Mouse (Mus musculus) liver, adult 2 months (tissue): ENCODE results near the gene Pafah1b2. TPM values are rescaled to one million over a fixed set of nuclear protein-coding genes. Genes with fewer than 3 reads are reported as not detected.

Experiments used
- DNase-seq: peaks from one replicate; pipeline ENCODE4 v3.0.0-alpha.2; 2011; ENCODE audit warnings: low read depth, low spot score; ENCODE audit errors: extremely low read depth
- H3K27ac ChIP-seq: fragments of 200-500 bp; replicated peaks from 2 replicates; pipeline ENCODE4 v1.5.1; 2012; ENCODE audit warnings: low read depth, mild to moderate bottlenecking, control low read depth, inconsistent platforms, low read length; ENCODE audit not compliant: insufficient read depth
- H3K27me3 ChIP-seq: fragments of 200-500 bp; 2 replicates; pipeline ENCODE4 v1.6.1; 2012; ENCODE audit warnings: mild to moderate bottlenecking, moderate library complexity, low read length, inconsistent platforms; ENCODE audit not compliant: control insufficient read depth, insufficient read depth
- H3K36me3 ChIP-seq: fragments of 200-500 bp; 2 replicates; pipeline ENCODE4 v1.6.1; 2012; ENCODE audit warnings: low read length, inconsistent platforms; ENCODE audit not compliant: control insufficient read depth, insufficient read depth
- H3K4me1 ChIP-seq: fragments of 200-500 bp; 2 replicates; pipeline ENCODE4 v1.6.1; 2011; ENCODE audit warnings: low read length; ENCODE audit not compliant: control insufficient read depth, insufficient read depth
- H3K4me3 ChIP-seq: fragments of 200-500 bp; 2 replicates; pipeline ENCODE4 v1.5.1; 2011; ENCODE audit warnings: low read depth, mild to moderate bottlenecking, control low read depth, low read length, moderate library complexity; ENCODE audit not compliant: insufficient read depth
- H3K79me2 ChIP-seq: fragments of 200-500 bp; 2 replicates; pipeline ENCODE4 v1.6.1; 2012; ENCODE audit warnings: inconsistent platforms, mild to moderate bottlenecking, low read length, moderate library complexity; ENCODE audit not compliant: control insufficient read depth, insufficient read depth
- H3K9ac ChIP-seq: fragments of 200-500 bp; 2 replicates; pipeline ENCODE4 v1.6.1; 2012; ENCODE audit warnings: low read depth, mild to moderate bottlenecking, control low read depth, inconsistent platforms, low read length
- CTCF ChIP-seq: fragments of 200-500 bp; IDR thresholded peaks from 2 replicates; pipeline ENCODE4 v1.5.1; 2011; ENCODE audit warnings: low read depth, low read length, control low read depth
- POLR2A ChIP-seq: fragments of 200-500 bp; IDR thresholded peaks from 2 replicates; pipeline ENCODE4 v1.6.1; 2011; ENCODE audit warnings: low read length, control low read depth; ENCODE audit not compliant: insufficient read depth; ENCODE audit errors: extremely low read depth
- WGBS: fragments of 180-500 bp; shearing (Covaris S2); methylation state at CpG from one replicate; pipeline ENCODE4 v1.1.7; 2018; 5-methylcytosine and 5-hydroxymethylcytosine counted together
- polyA plus RNA-seq: library from polyadenylated mRNA; depleted of rRNA; stranded (reverse); fragments of >200 nt; gene quantifications from 2 replicates; pipeline ENCODE4 v1.2.3, GENCODE M21; 2012
- total RNA-seq: library from RNA; depleted of rRNA; stranded (reverse); fragments of >200 nt; gene quantifications from 2 replicates; pipeline ENCODE4 v1.2.3, GENCODE M21; 2014

Pafah1b2 gene
- total and polyA plus RNA-seq, 2 experiments: 14.2 to 14.8 TPM

DNA sequence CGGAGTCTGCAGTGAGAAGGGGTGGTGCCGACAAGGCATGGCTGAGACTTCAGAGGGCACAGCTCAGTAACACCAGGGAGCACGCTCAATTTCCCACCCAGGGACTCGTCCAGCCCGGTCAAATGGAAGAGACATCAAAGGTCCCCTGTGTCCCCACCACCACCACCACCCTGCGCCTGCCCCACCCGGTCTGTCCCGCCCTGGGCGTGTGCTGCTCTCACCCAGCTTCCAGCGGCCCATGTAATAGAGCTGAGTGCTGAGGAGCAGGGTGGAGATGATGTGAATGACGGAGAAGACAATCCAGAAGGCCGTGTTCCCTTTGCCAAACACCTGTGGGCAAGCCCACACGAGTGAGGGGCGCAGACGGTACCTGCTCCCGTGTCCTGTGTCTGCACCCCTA, 70.0 kb downstream of the Pafah1b2 start:
- TF ChIP-seq CTCF (no peak), POLR2A (no peak)
- no peak overlapping the region for H3K27ac ChIP-seq

GRCm38 (mm10) chr9:45941329-45941888, 71.1 kb downstream of the Pafah1b2 start:
- H3K79me2 ChIP-seq: no peaks in the 10 kb centered on the region
- no peak overlapping the region for H3K4me3 ChIP-seq
- H3K9ac ChIP-seq: no peak overlapping the region
- WGBS: 90% methylated on average over 18 of the region's 18 CpGs
- H3K4me1 ChIP-seq: peaks cover 8% of the 10 kb centered on the region; the same call in 1 of the 2 replicates
- H3K27ac ChIP-seq: no peak overlapping the region
- H3K27me3 ChIP-seq: no peaks in the 10 kb centered on the region
- no peak for DNase-seq
- no peak for TF ChIP-seq POLR2A
- TF ChIP-seq CTCF: no peak
- H3K36me3 ChIP-seq: peaks cover 24% of the 10 kb centered on the region

More for the DNA sequence above, 70.0 kb downstream of the Pafah1b2 start:
- Histone ChIP-seq H3K36me3 (peaks cover 29% of the 10 kb centered on the region), H3K4me1 (peaks cover 6% of the 10 kb centered on the region; the same call in 1 of the 2 replicates), H3K9ac (no peak overlapping the region), H3K79me2 (no peaks in the 10 kb centered on the region), H3K4me3 (no peak overlapping the region), H3K27me3 (no peaks in the 10 kb centered on the region)
- 97% methylated on average over 16 of the region's 16 CpGs for WGBS
- no peak for DNase-seq

GRCm38 (mm10) chr9:45939794-45940193, 72.7 kb downstream of the Pafah1b2 start:
- 91% methylated on average over 6 of the region's 6 CpGs for WGBS
- H3K4me1 ChIP-seq: peaks cover 8% of the 10 kb centered on the region; the same call in 1 of the 2 replicates

DNA sequence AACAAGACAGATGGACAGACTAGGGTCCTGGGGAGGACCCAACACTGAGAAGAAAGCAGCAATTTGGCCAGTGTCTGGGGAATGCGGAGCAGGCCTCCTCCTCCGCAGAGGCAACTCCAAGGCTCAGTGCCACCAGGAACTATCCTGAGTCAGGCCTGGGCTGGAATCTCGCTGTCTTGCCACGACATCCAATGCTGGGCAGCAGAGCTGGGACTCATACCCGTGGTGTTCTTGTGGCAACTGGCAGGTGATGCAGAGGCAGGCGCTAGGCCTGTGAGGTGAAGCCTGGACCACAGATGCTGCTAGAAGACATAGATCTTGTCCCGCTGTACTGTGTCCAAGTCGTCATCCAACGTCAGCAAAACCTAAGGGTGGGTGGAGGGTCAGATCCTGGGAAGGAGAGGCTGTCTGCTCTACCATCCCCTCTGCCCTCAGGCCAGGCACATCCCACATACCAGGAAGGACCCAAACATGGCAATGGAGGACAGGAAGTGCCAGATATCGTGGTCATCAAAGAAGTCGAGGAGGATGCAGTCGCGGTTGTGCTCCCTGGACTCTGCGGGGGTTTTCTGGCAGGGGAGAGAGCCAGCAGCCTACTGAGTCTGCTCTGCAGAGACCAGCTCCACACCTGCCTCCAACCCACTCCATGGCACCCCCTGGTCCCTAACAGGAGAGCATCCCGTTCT, 73.4 kb downstream of the Pafah1b2 start:
- Histone ChIP-seq H3K79me2 (no peaks in the 10 kb centered on the region), H3K4me1 (peaks cover 8% of the 10 kb centered on the region; the same call in 1 of the 2 replicates), H3K27ac (no peak overlapping the region), H3K27me3 (no peaks in the 10 kb centered on the region), H3K36me3 (peaks cover 18% of the 10 kb centered on the region; the same call in 1 of the 2 replicates), H3K4me3 (no peak overlapping the region), H3K9ac (no peak overlapping the region)
- no peak for DNase-seq
- 79% methylated on average over 15 of the region's 15 CpGs for WGBS
- TF ChIP-seq POLR2A: no peak
- no peak for TF ChIP-seq CTCF

More at GRCm38 (mm10) chr9:45939794-45940193, 72.7 kb downstream of the Pafah1b2 start:
- H3K36me3 ChIP-seq: peaks cover 21% of the 10 kb centered on the region; the same call in 1 of the 2 replicates
- no peak overlapping the region for H3K9ac ChIP-seq
- no peak for TF ChIP-seq CTCF
- TF ChIP-seq POLR2A: no peak
- no peaks in the 10 kb centered on the region for H3K27me3 ChIP-seq
- no peak overlapping the region for H3K4me3 ChIP-seq
- H3K79me2 ChIP-seq: no peaks in the 10 kb centered on the region
- no peak for DNase-seq
- H3K27ac ChIP-seq: no peak overlapping the region

- no peaks in the 10 kb centered on the region for H3K27me3 ChIP-seq
- peaks cover 11% of the 10 kb centered on the region for H3K4me1 ChIP-seq
- DNase-seq: peak; percentile 79
- H3K79me2 ChIP-seq: no peaks in the 10 kb centered on the region
- H3K27ac ChIP-seq: peak overlapping the region; percentile 13
- H3K9ac ChIP-seq: no peak overlapping the region
- 18% methylated on average over 8 of the region's 8 CpGs for WGBS
- TF ChIP-seq POLR2A: 0 out of 2 replicates have a peak, but pooled peaks have one; percentile 11
- TF ChIP-seq CTCF: no peak
- peaks cover 15% of the 10 kb centered on the region; the same call in 1 of the 2 replicates for H3K36me3 ChIP-seq
- H3K4me3 ChIP-seq: no peak overlapping the region
These were observed 74.4 kb downstream of the Pafah1b2 start for GRCm38 (mm10) chr9:45938088-45938487.
